Mouse (Mus musculus) urinary bladder, adult 2 months (tissue): ENCODE data around the gene Prickle1. TPM values are rescaled to one million over a fixed set of nuclear protein-coding genes. Genes with fewer than 3 reads are reported as not detected.

Experiments used
- polyA plus RNA-seq: library from polyadenylated mRNA; depleted of rRNA; stranded (reverse); fragments of >200 nt; gene quantifications from 2 replicates; pipeline ENCODE4 v1.2.3, GENCODE M21; 2012; rRNA removed

Prickle1 gene
- polyA plus RNA-seq, 1 experiment = 16.3 TPM

Other genes with a start within 250 kb of the Prickle1 start
- 93.8 and 107 TPM in 2 replicates for gene Zcrb1, start 197.6 kb downstream of the Prickle1 start, polyA plus RNA-seq
- 15.9 and 20.2 TPM in 2 replicates for gene Pphln1, start 197.5 kb downstream of the Prickle1 start, polyA plus RNA-seq